In genomic region chr6:103564811-103565210, GRCm38 (mm10) we compare ENCODE assay signal across 30 mouse cellular contexts. TPM values are rescaled to one million over a fixed set of nuclear protein-coding genes. Genes with fewer than 3 reads are reported as not detected.
DNase-seq lines count a peak whose midpoint lies in the region; ATAC-seq and TF ChIP-seq lines count a peak whose summit lies in the region.
"Had no signal": no experiment of that assay in that cellular context is flagged by ENCODE, and none has a peak within 500 bp of the region (broad histone marks: within the 10 kb centered on the region; RNA-seq: fewer than 3 reads in every experiment).

No protein-coding gene starts in this region.

- WGBS in hindbrain, embryonic 13.5 days: 51% methylated on average over 6 of the region's 6 CpGs
- 46% methylated on average over 6 of the region's 6 CpGs for WGBS in hindbrain, embryonic 14.5 days
- WGBS in neural tube, embryonic 13.5 days: 37% methylated on average over 6 of the region's 6 CpGs
- 35% methylated on average over 6 of the region's 6 CpGs for WGBS in neural tube, embryonic 15.5 days
- WGBS in midbrain, embryonic 16.5 days: 29% methylated on average over 6 of the region's 6 CpGs
- WGBS in cerebellum, adult 2 months: 80% methylated on average over 6 of the region's 6 CpGs

- H3K36me3 ChIP-seq in hindbrain, embryonic 13.5 days: no peaks in the 10 kb centered on the region
- no peaks in the 10 kb centered on the region for H3K36me3 ChIP-seq in hindbrain, embryonic 14.5 days (replicated peaks; ENCODE audit: control insufficient read depth, insufficient read depth)
- no peaks in the 10 kb centered on the region for H3K36me3 ChIP-seq in neural tube, embryonic 13.5 days
- H3K36me3 ChIP-seq in neural tube, embryonic 15.5 days: no peaks in the 10 kb centered on the region
- H3K36me3 ChIP-seq in midbrain, embryonic 16.5 days (ENCODE audit: control insufficient read depth, insufficient read depth, low read length): no peaks in the 10 kb centered on the region
- H3K36me3 ChIP-seq: heart, embryonic 13.5 days; intestine, embryonic 15.5 days; limb, embryonic 10.5 days; limb, embryonic 15.5 days; liver, embryonic 13.5 days had no signal

- peak overlapping the region; percentile 19; the same call in 1 of the 2 replicates for H3K27ac ChIP-seq in hindbrain, embryonic 13.5 days
- H3K27ac ChIP-seq in hindbrain, embryonic 14.5 days: no peak overlapping the region
- H3K27ac ChIP-seq in neural tube, embryonic 13.5 days (replicated peaks): peak overlapping the region; percentile 30
- no peak overlapping the region for H3K27ac ChIP-seq in neural tube, embryonic 15.5 days (replicated peaks)
- no peak overlapping the region for H3K27ac ChIP-seq in midbrain, embryonic 16.5 days (ENCODE audit: low read length)
- no peak overlapping the region for H3K27ac ChIP-seq in cerebellum, adult 2 months (ENCODE audit: insufficient read depth, low read length)
- H3K27ac ChIP-seq: forebrain, embryonic 13.5 days; heart, embryonic 13.5 days; intestine, embryonic 15.5 days; kidney, postnatal 0 days; limb, embryonic 10.5 days; limb, embryonic 15.5 days; liver, embryonic 13.5 days had no signal

- H3K9me3 ChIP-seq in hindbrain, embryonic 13.5 days: no peaks in the 10 kb centered on the region
- H3K9me3 ChIP-seq in hindbrain, embryonic 14.5 days (ENCODE audit: control insufficient read depth, low read length): no peaks in the 10 kb centered on the region
- no peaks in the 10 kb centered on the region for H3K9me3 ChIP-seq in neural tube, embryonic 13.5 days
- H3K9me3 ChIP-seq in neural tube, embryonic 15.5 days (replicated peaks): no peaks in the 10 kb centered on the region
- no peaks in the 10 kb centered on the region for H3K9me3 ChIP-seq in midbrain, embryonic 16.5 days (replicated peaks; ENCODE audit: control insufficient read depth, low read length, poor library complexity, severe bottlenecking)
- H3K9me3 ChIP-seq: forebrain, embryonic 13.5 days; heart, embryonic 13.5 days; intestine, embryonic 15.5 days; limb, embryonic 10.5 days; limb, embryonic 15.5 days; liver, embryonic 13.5 days; megakaryocyte, embryonic 14.5 days had no signal

- no peak for TF ChIP-seq CTCF in cerebellum, adult 2 months (IDR thresholded peaks at IDR 0.05; ENCODE audit: borderline replicate concordance, insufficient read depth, low read depth, low read length)

- TF ChIP-seq POLR2A in cerebellum, adult 2 months (IDR thresholded peaks at IDR 0.05; ENCODE audit: borderline replicate concordance, insufficient read depth, low read length): no peak

- no peak overlapping the region for H3K4me3 ChIP-seq in hindbrain, embryonic 13.5 days
- no peak overlapping the region for H3K4me3 ChIP-seq in hindbrain, embryonic 14.5 days (replicated peaks; ENCODE audit: low read length)
- no peak overlapping the region for H3K4me3 ChIP-seq in neural tube, embryonic 13.5 days
- H3K4me3 ChIP-seq in neural tube, embryonic 15.5 days (replicated peaks): no peak overlapping the region
- H3K4me3 ChIP-seq in midbrain, embryonic 16.5 days (ENCODE audit: low read depth, low read length): no peak overlapping the region
- no peak overlapping the region for H3K4me3 ChIP-seq in cerebellum, adult 2 months (replicated peaks; ENCODE audit: insufficient read depth, low read depth, low read length)
- H3K4me3 ChIP-seq: forebrain, embryonic 13.5 days; heart, embryonic 13.5 days; intestine, embryonic 15.5 days; limb, embryonic 10.5 days; limb, embryonic 15.5 days; liver, embryonic 13.5 days; megakaryocyte, embryonic 14.5 days had no signal

- no peak for ATAC-seq in hindbrain, embryonic 13.5 days (ENCODE audit: low FRiP score)
- ATAC-seq in hindbrain, embryonic 14.5 days (ENCODE audit: low FRiP score): no peak
- ATAC-seq in neural tube, embryonic 13.5 days (ENCODE audit: low read depth): no peak
- no peak for ATAC-seq in neural tube, embryonic 15.5 days (ENCODE audit: low FRiP score)
- peak; percentile 36; the same call in 1 of the 2 replicates for ATAC-seq in midbrain, embryonic 16.5 days
- ATAC-seq: forebrain, embryonic 13.5 days; intestine, embryonic 15.5 days; lung, postnatal 0 days had no signal

- H3K27me3 ChIP-seq in hindbrain, embryonic 13.5 days: no peaks in the 10 kb centered on the region
- H3K27me3 ChIP-seq in hindbrain, embryonic 14.5 days (ENCODE audit: control insufficient read depth, insufficient read depth, low read length): no peaks in the 10 kb centered on the region
- H3K27me3 ChIP-seq in neural tube, embryonic 13.5 days: no peaks in the 10 kb centered on the region
- no peaks in the 10 kb centered on the region for H3K27me3 ChIP-seq in neural tube, embryonic 15.5 days (replicated peaks)
- no peaks in the 10 kb centered on the region for H3K27me3 ChIP-seq in midbrain, embryonic 16.5 days (ENCODE audit: control insufficient read depth, insufficient read depth, low read depth, low read length)
- H3K27me3 ChIP-seq in cerebellum, adult 2 months (ENCODE audit: control insufficient read depth, insufficient read depth, low read length): no peaks in the 10 kb centered on the region
- H3K27me3 ChIP-seq: forebrain, embryonic 13.5 days; heart, embryonic 13.5 days; intestine, embryonic 15.5 days; limb, embryonic 15.5 days; liver, embryonic 13.5 days; megakaryocyte, embryonic 14.5 days had no signal

- no peak for DNase-seq in hindbrain, embryonic 14.5 days (ENCODE audit: low spot score)
- DNase-seq in T-cell, adult 2 months (ENCODE audit: low spot score): peak; percentile 4
- DNase-seq in right cerebral cortex, postnatal 36 days (ENCODE audit: low spot score in 2 of 2): no peak
- DNase-seq in cerebellum, adult 2 months: no peak
- DNase-seq: adrenal gland, adult 2 months; adrenal gland, postnatal 36 days; B cell, adult 2 months; cerebellum, adult 8-10 months; cerebellum, postnatal 25 days; gastrocnemius, postnatal 25 days; heart, adult 18-20 months; heart, postnatal 10 days; kidney, adult 8-10 months; kidney, postnatal 4 days; liver, embryonic 13.5 days; lung, adult 18-20 months; lung, postnatal 4 days; right cerebral cortex, adult 18-20 months had no signal

- H3K4me1 ChIP-seq in hindbrain, embryonic 13.5 days (replicated peaks): peaks cover 36% of the 10 kb centered on the region
- peaks cover 35% of the 10 kb centered on the region for H3K4me1 ChIP-seq in hindbrain, embryonic 14.5 days (replicated peaks; ENCODE audit: control insufficient read depth, insufficient read depth, low read length)
- H3K4me1 ChIP-seq in neural tube, embryonic 13.5 days (replicated peaks): peaks cover 34% of the 10 kb centered on the region
- peaks cover 20% of the 10 kb centered on the region for H3K4me1 ChIP-seq in neural tube, embryonic 15.5 days
- H3K4me1 ChIP-seq in midbrain, embryonic 16.5 days (ENCODE audit: control insufficient read depth, insufficient read depth, low read length): peaks cover 40% of the 10 kb centered on the region
- peaks cover 6% of the 10 kb centered on the region; the same call in 1 of the 2 replicates for H3K4me1 ChIP-seq in cerebellum, adult 2 months (ENCODE audit: control insufficient read depth, insufficient read depth, low read length)
- H3K4me1 ChIP-seq: heart, embryonic 13.5 days; intestine, embryonic 15.5 days; limb, embryonic 10.5 days; liver, embryonic 13.5 days; megakaryocyte, embryonic 14.5 days had no signal

- H3K9ac ChIP-seq in hindbrain, embryonic 13.5 days: no peak overlapping the region
- H3K9ac ChIP-seq in hindbrain, embryonic 14.5 days: no peak overlapping the region
- H3K9ac ChIP-seq in neural tube, embryonic 13.5 days: no peak overlapping the region
- H3K9ac ChIP-seq in neural tube, embryonic 15.5 days (replicated peaks): no peak overlapping the region
- H3K9ac ChIP-seq in midbrain, embryonic 16.5 days (ENCODE audit: low read depth, low read length): no peak overlapping the region
- H3K9ac ChIP-seq: forebrain, embryonic 13.5 days; heart, embryonic 13.5 days; intestine, embryonic 15.5 days; limb, embryonic 15.5 days; liver, embryonic 13.5 days had no signal

- no peak overlapping the region for H3K4me2 ChIP-seq in hindbrain, embryonic 13.5 days
- H3K4me2 ChIP-seq in hindbrain, embryonic 14.5 days (replicated peaks): no peak overlapping the region
- no peak overlapping the region for H3K4me2 ChIP-seq in neural tube, embryonic 13.5 days
- H3K4me2 ChIP-seq in neural tube, embryonic 15.5 days: no peak overlapping the region
- H3K4me2 ChIP-seq in midbrain, embryonic 16.5 days (ENCODE audit: low read length): no peak overlapping the region
- H3K4me2 ChIP-seq: forebrain, embryonic 13.5 days; heart, embryonic 13.5 days; intestine, embryonic 15.5 days; limb, embryonic 15.5 days; liver, embryonic 13.5 days had no signal

RNA-seq across cellular contexts. Expression of gene Chl1, which starts 54.4 kb away (rescaled TPM):
- 108 and 117 TPM in 2 replicates for polyA plus RNA-seq in hindbrain, embryonic 13.5 days (2015; fragmentation: Nextera tagmentation; extraction: Ambion mirVana)
- 137 and 150 TPM in 2 replicates for polyA plus RNA-seq in hindbrain, embryonic 14.5 days (2014; fragmentation: Nextera tagmentation; extraction: Ambion mirVana)
- polyA plus RNA-seq in neural tube, embryonic 13.5 days (2015; fragmentation: Nextera tagmentation; extraction: Ambion mirVana): 52.5 and 56.0 TPM in 2 replicates
- 77.0 and 97.9 TPM in 2 replicates for polyA plus RNA-seq in neural tube, embryonic 15.5 days (2015; fragmentation: Nextera tagmentation; extraction: Ambion mirVana)
- 178 and 202 TPM in 2 replicates for polyA plus RNA-seq in midbrain, embryonic 16.5 days (2015; fragmentation: Nextera tagmentation; extraction: Ambion mirVana)
- 51.9 and 54.9 TPM in 2 replicates for polyA plus RNA-seq in cerebellum, adult 2 months (2012; rRNA removed)

Comparison
In these comparisons a context has a peak if more than half of its experiments do, and no peak if none do; other contexts are left out.
1. H3K27ac ChIP-seq: peak in hindbrain, embryonic 13.5 days (single experiment) and neural tube, embryonic 13.5 days (single experiment); none in hindbrain, embryonic 14.5 days (single experiment), neural tube, embryonic 15.5 days (single experiment), midbrain, embryonic 16.5 days (single experiment) and cerebellum, adult 2 months (single experiment).